Mouse (Mus musculus): ENCODE results near the gene Tnfsf9.

GRCm38 (mm10) chr17:57125853-57126622, 20.9 kb downstream of the Tnfsf9 start:
- TF ChIP-seq TAL1 (IDR thresholded peaks at IDR 0.05; ENCODE audit: low read length): no peak
- no peak for TF ChIP-seq GATA1 (IDR thresholded peaks at IDR 0.05; ENCODE audit: low read length)
